Mouse (Mus musculus) spleen, adult 2 months (tissue): Measurements from ENCODE around the gene Cope.

Experiments
- CTCF ChIP-seq: fragments of 200-500 bp; IDR thresholded peaks from 2 replicates; pipeline ENCODE4 v1.5.1; 2011; ENCODE audit warnings: mild to moderate bottlenecking, inconsistent platforms; ENCODE audit not compliant: insufficient read depth, insufficient read length, insufficient replicate concordance; ENCODE audit errors: extremely low read depth
- POLR2A ChIP-seq: fragments of 200-500 bp; IDR thresholded peaks from 2 replicates; pipeline ENCODE4 v1.6.1; 2011; ENCODE audit warnings: low read depth, low read length, inconsistent platforms

GRCm38 (mm10) chr8:70316511-70317504, 14.5 kb downstream of the Cope start:
- TF ChIP-seq CTCF (no peak), POLR2A (no peak)
